Mouse (Mus musculus) frontal cortex, adult (tissue): Measurements from ENCODE around the gene Shank3.

Source experiments
- ATAC-seq: cut with Nextera tagmentation; 2 replicates; pipeline ENCODE4 v1.9.2; 2017; ENCODE audit warnings: mild to moderate bottlenecking, moderate library complexity, mixed read lengths; ENCODE audit not compliant: low TSS enrichment

Shank3 gene

GRCm38 (mm10) chr15:89498961-89499688, at the start of gene Shank3:
Gene Shank3, plus strand, starts transcription at chr15:89499623.
- ATAC-seq = peak; percentile 22; the same call in 1 of the 2 replicates

GRCm38 (mm10) chr15:89452906-89453864, 46.2 kb upstream of the Shank3 start:
- ATAC-seq = peak; percentile 53

GRCm38 (mm10) chr15:89453865-89454478, 45.5 kb upstream of the Shank3 start, which contains the start of gene Mapk8ip2:
Gene Mapk8ip2, plus strand, starts transcription at chr15:89453913.
- ATAC-seq = peak; percentile 53

- no peak for ATAC-seq
These were observed 44.6 kb upstream of the Shank3 start for GRCm38 (mm10) chr15:89454857-89455256.

GRCm38 (mm10) chr15:89455642-89456041, 43.8 kb upstream of the Shank3 start:
- no peak for ATAC-seq

GRCm38 (mm10) chr15:89458942-89459341, 40.5 kb upstream of the Shank3 start:
- ATAC-seq = no peak

- no peak for ATAC-seq
These were observed 39.6 kb upstream of the Shank3 start for GRCm38 (mm10) chr15:89459821-89460220.

GRCm38 (mm10) chr15:89460298-89460697, 39.1 kb upstream of the Shank3 start:
- no peak for ATAC-seq

GRCm38 (mm10) chr15:89461321-89461720, 38.1 kb upstream of the Shank3 start:
- no peak for ATAC-seq

- no peak for ATAC-seq
These were observed 37.2 kb upstream of the Shank3 start for GRCm38 (mm10) chr15:89462176-89462575.

- peak; percentile 20; the same call in 1 of the 2 replicates for ATAC-seq
These were observed 35.8 kb upstream of the Shank3 start for GRCm38 (mm10) chr15:89463334-89464235.

- no peak for ATAC-seq
These were observed 34.4 kb upstream of the Shank3 start for GRCm38 (mm10) chr15:89465052-89465451.

- peak; percentile 66; the same call in 1 of the 2 replicates for ATAC-seq
These were observed 30.8 kb upstream of the Shank3 start for GRCm38 (mm10) chr15:89468577-89468976.

GRCm38 (mm10) chr15:89471476-89471875, 27.9 kb upstream of the Shank3 start:
- no peak for ATAC-seq

- no peak for ATAC-seq
These were observed 26.1 kb upstream of the Shank3 start for GRCm38 (mm10) chr15:89473370-89473769.

GRCm38 (mm10) chr15:89473921-89474320, 25.5 kb upstream of the Shank3 start:
- no peak for ATAC-seq

GRCm38 (mm10) chr15:89474596-89475292, 24.7 kb upstream of the Shank3 start:
- ATAC-seq = no peak

- no peak for ATAC-seq
These were observed 24.2 kb upstream of the Shank3 start for GRCm38 (mm10) chr15:89475293-89475600.

- peak; percentile 90 for ATAC-seq
These were observed 23.6 kb upstream of the Shank3 start for GRCm38 (mm10) chr15:89475611-89476474.

GRCm38 (mm10) chr15:89476475-89476815, 23.0 kb upstream of the Shank3 start:
- no peak; the same call in 1 of the 2 replicates for ATAC-seq
